Mouse (Mus musculus): Measurements from ENCODE around the gene Tbc1d19. TPM values are rescaled to one million over a fixed set of nuclear protein-coding genes. Genes with fewer than 3 reads are reported as not detected.

The Tbc1d19 gene
- polyA plus RNA-seq, 1 experiment from 2014 or later: 58.9 TPM

Other genes starting within 250 kb of the Tbc1d19 start
- 45.3 and 48.7 TPM in 2 replicates for gene Cckar, start 101.9 kb upstream of the Tbc1d19 start, polyA plus RNA-seq (2015; fragmentation: Nextera tagmentation; extraction: Ambion mirVana)
- 15.6 and 20.7 TPM in 2 replicates for gene Stim2, start 188.9 kb downstream of the Tbc1d19 start, polyA plus RNA-seq (2015; fragmentation: Nextera tagmentation; extraction: Ambion mirVana)

All from lung, embryonic 16.5 days (tissue).